Mouse (Mus musculus) heart, embryonic 16.5 days (tissue): ENCODE results near the gene Gngt2. TPM values are rescaled to one million over a fixed set of nuclear protein-coding genes. Genes with fewer than 3 reads are reported as not detected.

Experiments used
- ATAC-seq: fragments of 200-750 bp; cut with Nextera tagmentation; replicated peaks from 2 replicates; pipeline ENCODE4 v1.8.0; 2017; ENCODE audit warnings: moderate number of reproducible peaks; ENCODE audit not compliant: insufficient read depth, low FRiP score; ENCODE audit errors: extremely low read depth
- H3K27ac ChIP-seq: fragments of 300-500 bp; sonication (generic); 2 replicates; pipeline ENCODE4 v1.5.1; 2014; ENCODE audit warnings: mild to moderate bottlenecking, low read length, control low read depth, moderate library complexity
- H3K27me3 ChIP-seq: fragments of 300-500 bp; sonication (generic); 2 replicates; pipeline ENCODE4 v1.6.1; 2014; ENCODE audit warnings: low read length, mixed read lengths; ENCODE audit not compliant: control insufficient read depth, insufficient read depth
- H3K36me3 ChIP-seq: fragments of 300-500 bp; sonication (generic); 2 replicates; pipeline ENCODE4 v1.6.1; 2014; ENCODE audit not compliant: control insufficient read depth, insufficient read depth
- H3K4me1 ChIP-seq: fragments of 300-500 bp; sonication (generic); 2 replicates; pipeline ENCODE4 v1.6.1; 2014; ENCODE audit warnings: low read length, mixed read lengths; ENCODE audit not compliant: control insufficient read depth, insufficient read depth
- H3K4me2 ChIP-seq: fragments of 300-500 bp; sonication (generic); 2 replicates; pipeline ENCODE4 v1.6.1; 2014; ENCODE audit warnings: low read depth, mild to moderate bottlenecking, control low read depth, low read length
- H3K4me3 ChIP-seq: fragments of 300-500 bp; sonication (generic); 2 replicates; pipeline ENCODE4 v1.5.1; 2014; ENCODE audit warnings: mild to moderate bottlenecking, control low read depth, low read length
- H3K9ac ChIP-seq: fragments of 300-500 bp; sonication (generic); 2 replicates; pipeline ENCODE4 v1.6.1; 2014; ENCODE audit warnings: low read length, control low read depth
- H3K9me3 ChIP-seq: fragments of 300-500 bp; sonication (generic); replicated peaks from 2 replicates; pipeline ENCODE4 v1.6.1; 2016; ENCODE audit warnings: low read length; ENCODE audit not compliant: control insufficient read depth
- WGBS: fragments of 180-500 bp; shearing (Covaris S2); extraction: QIAGEN DNeasy Blood & Tissue Kit; methylation state at CpG from one replicate; pipeline ENCODE4 v1.1.7; 2014; 5-methylcytosine and 5-hydroxymethylcytosine counted together
- polyA plus RNA-seq: library from polyadenylated mRNA; unstranded; fragments of >200 nt; fragmentation: Nextera tagmentation; extraction: Ambion mirVana; gene quantifications from 2 replicates; pipeline ENCODE4 v1.2.1, GENCODE M21; 2015

Gngt2 gene
- polyA plus RNA-seq, 1 experiment from 2014 or later, result 34.7 TPM

- H3K4me1 ChIP-seq, result no peaks in the 10 kb centered on the region
- no peaks in the 10 kb centered on the region for H3K27me3 ChIP-seq
- no peak overlapping the region for H3K27ac ChIP-seq
- no peak for ATAC-seq
- H3K4me3 ChIP-seq, result no peak overlapping the region
- no peak overlapping the region for H3K4me2 ChIP-seq
- peaks cover 11% of the 10 kb centered on the region for H3K9me3 ChIP-seq
- no peak overlapping the region for H3K9ac ChIP-seq
- no peaks in the 10 kb centered on the region for H3K36me3 ChIP-seq
- WGBS, result 66% methylated on average over 2 of the region's 2 CpGs
Measured at GRCm38 (mm10) chr11:95890462-95891051, 53.5 kb downstream of the Gngt2 start.

Other genes starting within 250 kb of the Gngt2 start
- gene Ngfr, start 249.5 kb upstream of the Gngt2 start, polyA plus RNA-seq, result 4.3 and 5.3 TPM in 2 replicates
- 295 and 306 TPM in 2 replicates for gene Phb, start 170.3 kb upstream of the Gngt2 start, polyA plus RNA-seq
- 13.6 and 14.0 TPM in 2 replicates for gene Zfp652, start 124.5 kb upstream of the Gngt2 start, polyA plus RNA-seq
- gene B130006D01Rik, start 113.6 kb upstream of the Gngt2 start, polyA plus RNA-seq, result 0.69 and 0.98 TPM in 2 replicates
- 3.2 and 3.3 TPM in 2 replicates for gene Phospho1, start 12.7 kb upstream of the Gngt2 start, polyA plus RNA-seq
- gene Abi3, start 5.3 kb downstream of the Gngt2 start, polyA plus RNA-seq, result 19.6 and 28.0 TPM in 2 replicates
- gene B4galnt2, start 77.7 kb downstream of the Gngt2 start, polyA plus RNA-seq, result 0.61 and 1.1 TPM in 2 replicates
- 21.1 and 24.6 TPM in 2 replicates for gene Igf2bp1, start 168.7 kb downstream of the Gngt2 start, polyA plus RNA-seq
- not detected in 2 replicates for gene Gip, start 187.3 kb downstream of the Gngt2 start, polyA plus RNA-seq
- gene Snf8, start 197.7 kb downstream of the Gngt2 start, polyA plus RNA-seq, result 69.3 and 72.0 TPM in 2 replicates
- 29.1 and 31.4 TPM in 2 replicates for gene Ube2z, start 228.2 kb downstream of the Gngt2 start, polyA plus RNA-seq
- 2,218 and 2,299 TPM in 2 replicates for gene Atp5g1, start 238.5 kb downstream of the Gngt2 start, polyA plus RNA-seq